Mouse (Mus musculus) cerebellum, postnatal 14 days (tissue): Measurements from ENCODE around the gene Smim10l1.

Experiments used
- DNase-seq, 2 experiments: peaks; one replicate each; pipeline ENCODE4 v3.0.0; 2021; ENCODE audit warnings: mixed read lengths in 2 of 2

The Smim10l1 gene

DNA sequence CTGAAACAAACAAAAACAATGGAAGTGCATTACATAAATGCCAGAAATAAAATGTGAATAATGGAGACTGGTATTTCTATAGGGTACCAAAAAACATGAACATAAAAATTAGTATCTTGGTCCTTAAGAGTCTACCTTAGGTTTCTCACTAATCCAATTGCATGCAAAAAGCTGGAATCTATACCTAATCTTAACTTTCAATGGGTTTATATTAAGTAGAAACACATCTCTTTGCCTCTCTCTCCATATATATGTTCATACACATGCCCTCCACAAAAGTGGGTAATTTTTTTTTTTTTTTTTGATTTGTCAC is at the start of gene Smim10l1:
Gene Smim10l1, plus strand, starts transcription at position 301 of the 313 bp plus-strand sequence.
- no peak for DNase-seq

DNA sequence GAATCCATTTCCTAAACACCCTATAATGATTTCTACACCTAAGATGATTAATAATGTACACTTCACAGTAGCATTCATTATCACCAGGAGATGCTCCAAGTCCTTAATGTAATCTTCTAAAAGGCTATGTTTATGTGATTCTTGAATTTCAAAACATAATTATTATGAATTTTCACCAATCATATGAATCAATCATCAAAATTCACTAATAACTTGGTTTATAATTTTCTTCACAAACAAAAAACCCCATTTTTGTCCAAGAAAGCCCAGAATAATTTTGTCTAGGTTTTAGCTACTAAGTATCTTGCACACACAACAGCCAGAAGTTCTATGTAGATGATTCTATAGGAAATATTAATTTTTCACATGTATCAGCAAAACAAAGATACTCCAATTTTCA is 49.0 kb upstream of the Smim10l1 start, which contains the start of gene Tas2r140:
Gene Tas2r140, minus strand, starts transcription at position 101 of the 400 bp plus-strand sequence.
- DNase-seq = no peak

DNA sequence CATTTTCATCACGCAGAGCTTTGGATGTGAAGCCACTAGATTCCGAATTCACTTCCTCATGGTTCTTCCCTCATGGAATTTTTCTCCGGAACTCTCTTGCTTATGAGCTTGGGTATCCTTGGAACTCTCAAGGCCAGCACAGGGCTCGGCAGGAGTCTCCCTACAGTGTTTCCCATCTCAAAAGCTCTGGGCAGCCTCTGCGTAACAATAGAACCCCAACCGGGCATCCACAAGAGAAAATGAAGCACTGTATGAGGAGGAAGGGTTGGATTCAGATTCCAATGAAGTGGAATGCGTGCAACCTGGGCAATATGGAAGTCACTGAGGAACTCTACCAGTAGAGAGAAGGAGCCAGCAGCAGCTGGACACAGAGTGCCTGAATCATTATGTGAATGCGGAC is 12.5 kb upstream of the Smim10l1 start:
- no peak for DNase-seq

DNA sequence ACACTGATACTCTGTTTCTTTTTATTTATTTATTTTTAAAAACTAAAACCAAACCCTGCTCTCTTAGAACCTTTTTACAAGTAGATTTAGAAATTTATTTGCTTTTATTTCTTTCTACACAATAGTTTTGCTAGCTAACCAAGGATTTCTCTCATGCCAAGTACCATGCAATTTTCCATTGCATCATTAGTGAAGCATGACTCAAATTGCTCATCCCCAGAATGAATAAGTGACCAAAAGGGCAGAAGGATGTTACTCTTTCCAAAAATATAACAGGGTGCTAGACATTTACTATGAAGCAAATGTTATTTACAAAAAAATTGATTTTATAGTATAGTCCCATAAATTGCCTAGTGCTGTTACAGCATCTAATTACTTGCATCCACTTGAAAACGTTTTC is 2.3 kb upstream of the Smim10l1 start:
- no peak for DNase-seq

DNA sequence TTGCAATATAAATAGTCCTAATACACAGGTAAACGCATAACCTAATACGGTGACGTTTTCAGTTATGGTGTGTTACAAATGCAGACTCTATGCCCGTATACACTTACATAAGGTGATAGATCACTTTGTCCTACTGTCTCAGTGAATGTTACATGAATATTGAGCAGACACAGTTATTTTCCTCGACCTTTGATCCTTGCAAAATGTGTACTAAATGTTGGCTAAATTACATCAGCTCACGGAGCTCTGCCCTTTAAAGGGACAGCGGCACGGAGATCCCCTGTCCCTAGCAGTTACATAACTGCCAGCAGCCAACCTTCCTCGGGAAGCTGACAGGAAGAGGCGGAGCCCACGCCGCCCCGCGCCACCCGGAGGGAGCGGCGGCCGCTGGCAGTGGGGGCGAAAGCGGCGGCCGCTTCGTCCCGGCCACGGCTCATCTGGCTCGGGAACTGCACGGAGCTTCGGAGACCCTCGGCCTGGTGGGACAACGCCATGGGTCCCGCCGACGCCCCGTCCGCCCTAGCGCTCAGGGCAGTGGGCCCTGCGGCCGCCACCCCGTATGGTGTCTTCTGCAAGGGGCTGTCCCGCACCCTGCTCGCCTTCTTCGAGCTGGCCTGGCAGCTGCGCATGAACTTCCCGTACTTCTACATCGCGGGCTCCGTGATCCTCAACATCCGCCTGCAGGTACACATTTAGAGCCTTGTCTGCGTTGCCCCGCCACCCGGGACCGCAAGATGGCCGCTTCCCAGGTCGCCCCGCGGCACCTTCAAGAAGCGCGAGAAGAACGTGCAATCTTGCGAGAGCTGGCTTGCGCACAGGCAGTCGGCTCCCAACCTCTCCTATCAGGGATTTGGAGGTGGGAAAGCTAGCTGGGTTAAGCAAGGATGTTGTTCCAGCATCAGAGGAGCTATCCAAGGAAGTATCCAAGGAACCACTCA is 482 bp downstream of the Smim10l1 start:
- peak; percentile 96 to 97 for DNase-seq
